Mouse (Mus musculus): ENCODE measurements around the gene Crhr2.

- TF ChIP-seq POLR2A (IDR thresholded peaks at IDR 0.05; ENCODE audit: control insufficient read depth, low read depth, low read length) (no peak), CTCF (IDR thresholded peaks at IDR 0.05; ENCODE audit: control insufficient read depth, insufficient read depth, insufficient replicate concordance, low read depth, low read length) (no peak)
These were observed 56.1 kb downstream of the Crhr2 start for GRCm38 (mm10) chr6:55076561-55077255.

Data from testis, adult 2 months (tissue).